Mouse (Mus musculus) adrenal gland, postnatal 25 days (tissue): ENCODE measurements around the gene Plcb2. TPM values are rescaled to one million over a fixed set of nuclear protein-coding genes. Genes with fewer than 3 reads are reported as not detected.

ENCODE experiments used
- total RNA-seq: library from RNA; stranded (reverse); gene quantifications from 2 replicates; pipeline ENCODE4 v1.2.3, GENCODE M21; 2021

The Plcb2 gene
- total RNA-seq, 1 experiment from 2014 or later = 2.1 TPM

Other genes with a start within 250 kb of the Plcb2 start
- 206 and 213 TPM in 2 replicates for gene Srp14, start 248.7 kb downstream of the Plcb2 start, total RNA-seq
- 13.6 and 24.0 TPM in 2 replicates for gene Bmf, start 178.8 kb downstream of the Plcb2 start, total RNA-seq
- gene Bub1b, start 130.2 kb downstream of the Plcb2 start, total RNA-seq = 10.6 and 12.8 TPM in 2 replicates
- 22.6 and 23.1 TPM in 2 replicates for gene Pak6, start 65.1 kb downstream of the Plcb2 start, total RNA-seq
- 0.27 and 0.67 TPM in 2 replicates for gene Ankrd63, start 24.5 kb downstream of the Plcb2 start, total RNA-seq
- gene Inafm2, start 17.3 kb upstream of the Plcb2 start, total RNA-seq = 33.9 and 37.3 TPM in 2 replicates
- gene Ccdc9b, start 34.2 kb upstream of the Plcb2 start, total RNA-seq = 6.1 and 8.1 TPM in 2 replicates
- not detected in 2 replicates for gene Phgr1, start 44.3 kb upstream of the Plcb2 start, total RNA-seq
- 23.0 and 37.8 TPM in 2 replicates for gene Disp2, start 51.3 kb upstream of the Plcb2 start, total RNA-seq
- 7.6 and 10.7 TPM in 2 replicates for gene Knstrn, start 85.6 kb upstream of the Plcb2 start, total RNA-seq
- gene Ivd, start 133.5 kb upstream of the Plcb2 start, total RNA-seq = 342 and 470 TPM in 2 replicates
- gene Bahd1, start 171.9 kb upstream of the Plcb2 start, total RNA-seq = 42.6 and 54.4 TPM in 2 replicates
- 12.6 and 19.1 TPM in 2 replicates for gene Chst14, start 198.1 kb upstream of the Plcb2 start, total RNA-seq